Mouse (Mus musculus): ENCODE measurements around the gene Naa50. TPM values are rescaled to one million over a fixed set of nuclear protein-coding genes. Genes with fewer than 3 reads are reported as not detected.

Gene Naa50
- polyA plus RNA-seq, 1 experiment from 2014 or later = 99.0 TPM

GRCm38 (mm10) chr16:44205973-44206372 lies 66.3 kb downstream of the Naa50 start:
- Histone ChIP-seq H3K27me3 (no peaks in the 10 kb centered on the region), H3K27ac (replicated peaks) (no peak overlapping the region), H3K36me3 (peaks cover 29% of the 10 kb centered on the region), H3K9me3 (replicated peaks) (no peaks in the 10 kb centered on the region), H3K4me1 (no peaks in the 10 kb centered on the region), H3K9ac (no peak overlapping the region), H3K4me3 (replicated peaks) (no peak overlapping the region), H3K4me2 (replicated peaks) (no peak overlapping the region)
- 71% methylated on average over 8 of the region's 8 CpGs for WGBS
- no peak for ATAC-seq (ENCODE audit: insufficient number of reproducible peaks, low FRiP score, low TSS enrichment, low read depth)

- H3K4me2 ChIP-seq (replicated peaks) = no peak overlapping the region
- 68% methylated on average over 10 of the region's 10 CpGs for WGBS
These were observed 70.8 kb downstream of the Naa50 start for GRCm38 (mm10) chr16:44210156-44211053.

GRCm38 (mm10) chr16:44211054-44211414 lies 71.4 kb downstream of the Naa50 start:
- Histone ChIP-seq H3K4me2 (replicated peaks) (no peak overlapping the region), H3K4me3 (replicated peaks) (no peak overlapping the region), H3K9ac (no peak overlapping the region), H3K9me3 (replicated peaks) (no peaks in the 10 kb centered on the region), H3K27ac (replicated peaks) (no peak overlapping the region), H3K36me3 (peaks cover 55% of the 10 kb centered on the region), H3K27me3 (no peaks in the 10 kb centered on the region), H3K4me1 (no peaks in the 10 kb centered on the region)
- no peak for ATAC-seq (ENCODE audit: insufficient number of reproducible peaks, low FRiP score, low TSS enrichment, low read depth)
- WGBS = 81% methylated on average over 1 of the region's 1 CpGs

More at GRCm38 (mm10) chr16:44210156-44211053, 70.8 kb downstream of the Naa50 start:
- no peaks in the 10 kb centered on the region for H3K9me3 ChIP-seq (replicated peaks)
- no peaks in the 10 kb centered on the region for H3K4me1 ChIP-seq
- no peak overlapping the region for H3K27ac ChIP-seq (replicated peaks)
- no peak for ATAC-seq (ENCODE audit: insufficient number of reproducible peaks, low FRiP score, low TSS enrichment, low read depth)
- no peak overlapping the region for H3K4me3 ChIP-seq (replicated peaks)
- no peak overlapping the region for H3K9ac ChIP-seq
- no peaks in the 10 kb centered on the region for H3K27me3 ChIP-seq
- H3K36me3 ChIP-seq = peaks cover 48% of the 10 kb centered on the region

GRCm38 (mm10) chr16:44212703-44213102 lies 73.1 kb downstream of the Naa50 start:
- Histone ChIP-seq H3K27me3 (no peaks in the 10 kb centered on the region), H3K4me2 (replicated peaks) (no peak overlapping the region), H3K9ac (no peak overlapping the region), H3K4me3 (replicated peaks) (no peak overlapping the region), H3K27ac (replicated peaks) (no peak overlapping the region), H3K9me3 (replicated peaks) (no peaks in the 10 kb centered on the region), H3K36me3 (peaks cover 61% of the 10 kb centered on the region), H3K4me1 (no peaks in the 10 kb centered on the region)
- ATAC-seq (ENCODE audit: insufficient number of reproducible peaks, low FRiP score, low TSS enrichment, low read depth) = no peak
- WGBS = 77% methylated on average over 7 of the region's 7 CpGs

Other genes with a start within 250 kb of the Naa50 start
- 25.4 and 27.3 TPM in 2 replicates for gene Qtrt2, start 213.0 kb upstream of the Naa50 start, polyA plus RNA-seq (2015; fragmentation: Nextera tagmentation; extraction: Ambion mirVana)
- gene Zdhhc23, start 160.0 kb upstream of the Naa50 start, polyA plus RNA-seq (2015; fragmentation: Nextera tagmentation; extraction: Ambion mirVana) = 1.1 and 1.3 TPM in 2 replicates
- 8.0 and 9.6 TPM in 2 replicates for gene Gramd1c, start 76.5 kb upstream of the Naa50 start, polyA plus RNA-seq (2015; fragmentation: Nextera tagmentation; extraction: Ambion mirVana)
- gene Atp6v1a, start 125 bp upstream of the Naa50 start, polyA plus RNA-seq (2015; fragmentation: Nextera tagmentation; extraction: Ambion mirVana) = 57.8 and 58.1 TPM in 2 replicates
- gene Usf3, start 33.4 kb downstream of the Naa50 start, polyA plus RNA-seq (2015; fragmentation: Nextera tagmentation; extraction: Ambion mirVana) = 2.3 and 2.7 TPM in 2 replicates
- 0.32 and 0.60 TPM in 2 replicates for gene Sidt1, start 193.4 kb downstream of the Naa50 start, polyA plus RNA-seq (2015; fragmentation: Nextera tagmentation; extraction: Ambion mirVana)
- gene Spice1, start 207.3 kb downstream of the Naa50 start, polyA plus RNA-seq (2015; fragmentation: Nextera tagmentation; extraction: Ambion mirVana) = 29.5 and 31.1 TPM in 2 replicates